Mouse (Mus musculus) forebrain, postnatal 0 days (tissue): Measurements from ENCODE around the gene Igfbp5. TPM values are rescaled to one million over a fixed set of nuclear protein-coding genes. Genes with fewer than 3 reads are reported as not detected.
A peak's percentile ranks its signal among the peaks of the same experiment; 100 is the strongest.

Source experiments
- ATAC-seq: fragments of 200-750 bp; cut with Nextera tagmentation; 2 replicates; pipeline ENCODE4 v1.8.0; 2017; ENCODE audit warnings: mild to moderate bottlenecking, moderate library complexity
- DNase-seq: peaks from one replicate; pipeline ENCODE4 v3.0.0-alpha.2; 2015
- H3K27ac ChIP-seq: fragments of 300-500 bp; sonication (generic); 2 replicates; pipeline ENCODE4 v1.5.1; 2014; ENCODE audit warnings: low read depth, mild to moderate bottlenecking, antibody characterized with exemption, low read length, moderate library complexity, mixed read lengths
- H3K27me3 ChIP-seq: fragments of 300-500 bp; sonication (generic); 2 replicates; pipeline ENCODE4 v1.6.1; 2014; ENCODE audit warnings: mild to moderate bottlenecking, low read length, mixed read lengths; ENCODE audit not compliant: insufficient read depth
- H3K36me3 ChIP-seq: fragments of 300-500 bp; sonication (generic); 2 replicates; pipeline ENCODE4 v1.6.1; 2014; ENCODE audit warnings: mild to moderate bottlenecking, moderate library complexity; ENCODE audit not compliant: insufficient read depth
- H3K4me1 ChIP-seq: fragments of 300-500 bp; sonication (generic); 2 replicates; pipeline ENCODE4 v1.6.1; 2014; ENCODE audit warnings: antibody characterized with exemption; ENCODE audit not compliant: insufficient read depth
- H3K4me2 ChIP-seq: fragments of 300-500 bp; sonication (generic); 2 replicates; pipeline ENCODE4 v1.6.1; 2014; ENCODE audit warnings: low read depth, mild to moderate bottlenecking, moderate library complexity
- H3K4me3 ChIP-seq: fragments of 300-500 bp; sonication (generic); 2 replicates; pipeline ENCODE4 v1.5.1; 2014; ENCODE audit warnings: low read depth, low read length, mixed read lengths
- H3K9ac ChIP-seq: fragments of 300-500 bp; sonication (generic); 2 replicates; pipeline ENCODE4 v1.6.1; 2014; ENCODE audit warnings: mild to moderate bottlenecking
- H3K9me3 ChIP-seq: fragments of 300-500 bp; sonication (generic); 2 replicates; pipeline ENCODE4 v1.6.1; 2016; ENCODE audit warnings: low read length
- CTCF ChIP-seq: sonication (generic); IDR thresholded peaks from 2 replicates; pipeline ENCODE4 v1.5.1; 2016; ENCODE audit warnings: antibody characterized with exemption, control low read depth, low read depth
- WGBS: fragments of 180-500 bp; shearing (Covaris S2); extraction: QIAGEN DNeasy Blood & Tissue Kit; methylation state at CpG from one replicate; pipeline ENCODE4 v1.1.7; 2014; 5-methylcytosine and 5-hydroxymethylcytosine counted together
- polyA plus RNA-seq: library from polyadenylated mRNA; unstranded; fragments of >200 nt; fragmentation: Nextera tagmentation; extraction: Ambion mirVana; gene quantifications from 2 replicates; pipeline ENCODE4 v1.2.1, GENCODE M21; 2015
- total RNA-seq: library from RNA; depleted of rRNA; stranded (reverse); fragments of >200 nt; gene quantifications from 2 replicates; pipeline ENCODE4 v1.2.3, GENCODE M21; 2014

Gene Igfbp5
- total and polyA plus RNA-seq, 2 experiments from 2014 or later, result 36.2 to 104 TPM

GRCm38 (mm10) chr1:72828843-72829242, 45.8 kb downstream of the Igfbp5 start:
- Histone ChIP-seq H3K36me3 (0 out of 2 replicates have a peak, but pooled peaks cover 2% of the 10 kb centered on the region), H3K9me3 (no peaks in the 10 kb centered on the region), H3K4me2 (no peak overlapping the region), H3K4me3 (no peak overlapping the region), H3K27me3 (no peaks in the 10 kb centered on the region), H3K27ac (no peak overlapping the region), H3K9ac (no peak overlapping the region), H3K4me1 (0 out of 2 replicates have a peak, but pooled peaks cover 5% of the 10 kb centered on the region)
- no peak for TF ChIP-seq CTCF
- no peak for DNase-seq
- ATAC-seq, result no peak
- WGBS, result 99% methylated on average over 5 of the region's 5 CpGs

DNA sequence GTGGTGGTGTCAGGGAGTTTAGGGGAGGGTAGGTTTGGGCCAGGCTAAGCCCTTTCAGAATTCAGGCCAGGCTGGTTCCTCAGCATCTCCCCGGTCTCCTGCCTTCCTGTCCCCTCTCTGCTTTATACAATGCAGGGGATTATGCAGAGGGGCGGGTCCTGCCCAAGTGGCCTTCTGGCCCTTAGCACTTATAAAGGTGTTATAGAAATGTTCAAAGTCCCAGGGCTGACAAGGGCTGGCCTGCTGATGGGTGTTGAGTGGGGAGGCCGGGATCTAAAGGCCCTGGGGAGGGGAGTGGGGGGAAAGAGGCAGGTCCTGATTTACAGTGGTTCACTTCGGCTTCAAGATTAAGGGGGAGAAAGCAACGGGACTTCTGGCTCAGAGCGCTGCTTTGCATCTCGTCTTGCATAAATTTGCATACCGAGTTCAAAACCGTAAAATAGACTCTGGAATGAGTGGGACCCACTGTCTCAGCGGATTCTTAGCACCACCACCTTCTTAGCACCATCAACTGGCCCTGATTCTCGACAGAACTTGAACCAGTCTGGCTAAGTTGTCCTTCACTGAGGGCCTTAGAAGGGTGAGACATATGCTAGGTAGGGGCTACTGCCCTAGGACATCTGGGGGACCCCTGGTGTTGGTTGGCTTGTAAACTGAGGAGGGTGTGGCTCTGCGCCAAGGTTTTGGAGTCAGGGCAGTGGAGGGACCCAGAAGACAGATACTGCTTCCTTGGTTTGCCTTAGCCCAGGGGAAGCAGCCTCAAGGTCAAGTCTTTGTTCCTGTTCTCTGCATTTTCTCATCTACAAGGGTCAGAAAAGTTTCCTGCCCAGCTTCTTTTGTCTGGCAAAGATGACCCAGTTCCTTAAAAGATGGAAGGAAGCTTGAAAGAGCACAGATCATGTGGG, 47.0 kb downstream of the Igfbp5 start:
- H3K9ac ChIP-seq, result peak overlapping the region; percentile 78
- H3K27me3 ChIP-seq, result no peaks in the 10 kb centered on the region
- no peaks in the 10 kb centered on the region for H3K9me3 ChIP-seq
- H3K4me3 ChIP-seq, result peak overlapping the region; percentile 66
- peak; percentile 6 for ATAC-seq
- DNase-seq, result peak; percentile 39
- peak overlapping the region; percentile 89 for H3K4me2 ChIP-seq
- 9% methylated on average over 12 of the region's 12 CpGs for WGBS
- no peak for TF ChIP-seq CTCF
- H3K4me1 ChIP-seq, result 0 out of 2 replicates have a peak, but pooled peaks cover 5% of the 10 kb centered on the region
- no peaks in the 10 kb centered on the region for H3K36me3 ChIP-seq
- H3K27ac ChIP-seq, result peak overlapping the region; percentile 46

DNA sequence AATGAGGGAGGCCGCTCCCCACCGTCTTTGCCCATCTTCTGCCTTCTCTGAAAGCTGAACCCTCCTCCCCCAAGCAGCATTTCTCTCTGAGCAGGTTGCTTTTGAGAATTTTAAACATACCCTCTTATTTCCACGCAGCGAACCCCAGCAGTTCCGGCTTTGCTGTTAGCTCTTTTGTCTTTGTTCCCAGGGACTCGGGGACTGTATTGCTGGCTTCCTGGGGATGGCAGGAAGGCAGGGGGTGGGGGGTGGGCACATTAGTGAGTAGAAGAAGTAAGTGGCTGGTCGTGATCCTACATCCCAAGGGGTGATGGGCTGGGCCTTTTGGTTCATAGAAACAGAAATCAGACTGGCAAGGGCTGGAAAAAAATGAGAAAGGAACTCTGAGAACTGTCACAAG, 47.8 kb downstream of the Igfbp5 start:
- Histone ChIP-seq H3K4me1 (0 out of 2 replicates have a peak, but pooled peaks cover 5% of the 10 kb centered on the region), H3K9me3 (no peaks in the 10 kb centered on the region), H3K27me3 (no peaks in the 10 kb centered on the region), H3K4me2 (peak overlapping the region; percentile 89), H3K27ac (peak overlapping the region; percentile 46), H3K36me3 (no peaks in the 10 kb centered on the region), H3K9ac (peak overlapping the region; percentile 78), H3K4me3 (peak overlapping the region; percentile 66)
- DNase-seq (peak; percentile 37), ATAC-seq (0 out of 2 replicates have a peak, but pooled peaks have one; percentile 12)
- TF ChIP-seq CTCF, result no peak
- WGBS, result 6% methylated on average over 7 of the region's 7 CpGs

- DNase-seq, result no peak
These were observed 48.2 kb downstream of the Igfbp5 start for GRCm38 (mm10) chr1:72826446-72826845.

DNA sequence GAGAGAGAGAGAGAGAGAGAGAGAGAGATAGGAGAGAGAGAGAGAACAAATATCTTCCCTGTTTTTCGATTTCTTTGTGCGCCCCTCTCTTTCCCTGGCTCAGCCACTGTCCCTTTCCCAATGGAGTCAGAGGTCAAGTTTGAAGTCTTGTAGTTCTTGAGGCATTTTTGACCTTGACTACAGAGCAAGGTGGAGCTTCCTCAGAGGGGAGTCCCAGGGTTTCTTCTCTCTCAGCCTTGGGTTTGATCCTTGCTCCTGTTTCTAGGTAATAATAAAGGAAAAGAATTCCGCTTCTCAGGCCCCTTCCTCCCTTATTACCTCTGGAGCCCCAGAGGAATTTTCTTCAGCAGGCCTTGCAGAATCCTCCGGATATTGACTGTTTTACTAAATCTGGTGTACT, 48.8 kb downstream of the Igfbp5 start:
- 8% methylated on average over 4 of the region's 4 CpGs for WGBS
- no peak for ATAC-seq
- H3K9ac ChIP-seq, result peak overlapping the region; percentile 78
- peak overlapping the region; percentile 66 for H3K4me3 ChIP-seq
- no peaks in the 10 kb centered on the region for H3K9me3 ChIP-seq
- no peak for DNase-seq
- no peaks in the 10 kb centered on the region for H3K27me3 ChIP-seq
- H3K36me3 ChIP-seq, result no peaks in the 10 kb centered on the region
- H3K4me1 ChIP-seq, result 0 out of 2 replicates have a peak, but pooled peaks cover 5% of the 10 kb centered on the region
- peak overlapping the region; percentile 89 for H3K4me2 ChIP-seq
- no peak for TF ChIP-seq CTCF
- H3K27ac ChIP-seq, result 0 out of 2 replicates have a peak overlapping the region, but pooled peaks have one; percentile 46

More at GRCm38 (mm10) chr1:72826446-72826845, 48.2 kb downstream of the Igfbp5 start:
- TF ChIP-seq CTCF, result no peak
- H3K27ac ChIP-seq, result peak overlapping the region; percentile 46; the same call in 1 of the 2 replicates
- peak overlapping the region; percentile 89 for H3K4me2 ChIP-seq
- peak overlapping the region; percentile 66 for H3K4me3 ChIP-seq
- no peaks in the 10 kb centered on the region for H3K27me3 ChIP-seq
- H3K36me3 ChIP-seq, result no peaks in the 10 kb centered on the region
- peak overlapping the region; percentile 78 for H3K9ac ChIP-seq
- 3% methylated on average over 6 of the region's 6 CpGs for WGBS
- H3K9me3 ChIP-seq, result no peaks in the 10 kb centered on the region
- ATAC-seq, result no peak
- 0 out of 2 replicates have a peak, but pooled peaks cover 5% of the 10 kb centered on the region for H3K4me1 ChIP-seq

- TF ChIP-seq CTCF, result no peak
- 3% methylated on average over 20 of the region's 20 CpGs for WGBS
These were observed 49.4 kb downstream of the Igfbp5 start for GRCm38 (mm10) chr1:72825286-72825685.

More at GRCm38 (mm10) chr1:72825286-72825685, 49.4 kb downstream of the Igfbp5 start:
- no peaks in the 10 kb centered on the region for H3K27me3 ChIP-seq
- H3K9me3 ChIP-seq, result no peaks in the 10 kb centered on the region
- peak overlapping the region; percentile 78 for H3K9ac ChIP-seq
- peak overlapping the region; percentile 66 for H3K4me3 ChIP-seq
- peak; percentile 42 for DNase-seq
- H3K36me3 ChIP-seq, result no peaks in the 10 kb centered on the region
- ATAC-seq, result no peak
- H3K4me1 ChIP-seq, result 0 out of 2 replicates have a peak, but pooled peaks cover 5% of the 10 kb centered on the region
- H3K27ac ChIP-seq, result 0 out of 2 replicates have a peak overlapping the region, but pooled peaks have one; percentile 86
- peak overlapping the region; percentile 89 for H3K4me2 ChIP-seq
